Mouse (Mus musculus): ENCODE results near the gene Zcchc2. TPM values are rescaled to one million over a fixed set of nuclear protein-coding genes. Genes with fewer than 3 reads are reported as not detected.

Zcchc2 gene
- total and polyA plus RNA-seq, 3 experiments, result 6.6 to 9.8 (median 8.3) TPM

DNA sequence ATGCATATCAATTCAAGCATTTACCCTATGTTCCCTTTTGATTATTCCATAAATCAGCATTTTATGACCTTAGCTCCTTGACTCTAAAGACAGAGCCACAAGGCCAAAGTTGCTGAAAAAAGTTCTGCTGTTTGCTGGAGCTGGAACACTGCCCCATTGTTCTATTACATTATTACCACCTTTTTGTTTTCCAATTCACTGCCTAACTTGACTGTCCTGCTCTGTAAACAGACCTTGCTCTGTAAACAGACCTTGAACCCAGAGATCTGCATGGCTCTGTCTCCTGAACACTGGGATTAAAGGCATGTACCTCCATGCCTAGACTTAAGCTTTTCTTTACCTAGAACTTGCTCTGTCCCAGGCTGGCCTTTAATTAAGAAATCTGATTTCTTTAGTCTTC lies 36.2 kb upstream of the Zcchc2 start:
- no peak for DNase-seq
- H3K27ac ChIP-seq, result no peak overlapping the region
- intact Hi-C loops (cut with DNase I), result no loop called here
- H3K9ac ChIP-seq (ENCODE audit: low read depth, low read length), result no peak overlapping the region
- no peak overlapping the region for H3K4me3 ChIP-seq
- H3K4me1 ChIP-seq (ENCODE audit: control insufficient read depth, insufficient read depth, low read length), result no peaks in the 10 kb centered on the region
- no peaks in the 10 kb centered on the region for H3K36me3 ChIP-seq (ENCODE audit: control insufficient read depth, insufficient read depth, low read length)
- H3K27me3 ChIP-seq (ENCODE audit: control insufficient read depth, insufficient read depth, low read length), result no peaks in the 10 kb centered on the region
- no peaks in the 10 kb centered on the region for H3K79me2 ChIP-seq (replicated peaks; ENCODE audit: control insufficient read depth, insufficient read depth, low read length)
- no peak for TF ChIP-seq POLR2A (IDR thresholded peaks at IDR 0.05; ENCODE audit: insufficient read depth, low read depth, low read length)
- no peak for TF ChIP-seq EP300 (IDR thresholded peaks at IDR 0.05; ENCODE audit: insufficient read depth, low read depth, low read length)
- no peak for TF ChIP-seq CTCF (IDR thresholded peaks at IDR 0.05)

- TF ChIP-seq EP300 (IDR thresholded peaks at IDR 0.05; ENCODE audit: insufficient read depth, low read depth, low read length), result no peak
- no peak for TF ChIP-seq POLR2A (IDR thresholded peaks at IDR 0.05; ENCODE audit: insufficient read depth, low read depth, low read length)
- TF ChIP-seq CTCF (IDR thresholded peaks at IDR 0.05), result no peak
- intact Hi-C loops (cut with DNase I), result no loop called here
- no peaks in the 10 kb centered on the region for H3K4me1 ChIP-seq (ENCODE audit: control insufficient read depth, insufficient read depth, low read length)
Measured at GRCm38 (mm10) chr1:105956057-105956456, 34.1 kb upstream of the Zcchc2 start.

GRCm38 (mm10) chr1:105961472-105961871 lies 28.7 kb upstream of the Zcchc2 start:
- 83% methylated on average over 4 of the region's 4 CpGs for WGBS
- H3K27me3 ChIP-seq (ENCODE audit: control insufficient read depth, insufficient read depth, low read length), result no peaks in the 10 kb centered on the region
- TF ChIP-seq EP300 (IDR thresholded peaks at IDR 0.05; ENCODE audit: insufficient read depth, low read depth, low read length) (no peak), CTCF (IDR thresholded peaks at IDR 0.05) (no peak), POLR2A (IDR thresholded peaks at IDR 0.05; ENCODE audit: insufficient read depth, low read depth, low read length) (no peak)
- no peak overlapping the region for H3K4me3 ChIP-seq
- no peak overlapping the region for H3K27ac ChIP-seq
- H3K79me2 ChIP-seq (replicated peaks; ENCODE audit: control insufficient read depth, insufficient read depth, low read length), result no peaks in the 10 kb centered on the region
- no peaks in the 10 kb centered on the region for H3K36me3 ChIP-seq (ENCODE audit: control insufficient read depth, insufficient read depth, low read length)
- peaks cover 2% of the 10 kb centered on the region; the same call in 1 of the 2 replicates for H3K4me1 ChIP-seq (ENCODE audit: control insufficient read depth, insufficient read depth, low read length)
- DNase-seq, result no peak
- H3K9ac ChIP-seq (ENCODE audit: low read depth, low read length), result no peak overlapping the region
- intact Hi-C loops (cut with DNase I), result no loop called here

More at GRCm38 (mm10) chr1:105956057-105956456, 34.1 kb upstream of the Zcchc2 start:
- Histone ChIP-seq H3K79me2 (replicated peaks; ENCODE audit: control insufficient read depth, insufficient read depth, low read length) (no peaks in the 10 kb centered on the region), H3K36me3 (ENCODE audit: control insufficient read depth, insufficient read depth, low read length) (no peaks in the 10 kb centered on the region), H3K4me3 (no peak overlapping the region), H3K27ac (no peak overlapping the region), H3K9ac (ENCODE audit: low read depth, low read length) (no peak overlapping the region), H3K27me3 (ENCODE audit: control insufficient read depth, insufficient read depth, low read length) (no peaks in the 10 kb centered on the region)
- no peak for DNase-seq
- 86% methylated on average over 5 of the region's 5 CpGs for WGBS

DNA sequence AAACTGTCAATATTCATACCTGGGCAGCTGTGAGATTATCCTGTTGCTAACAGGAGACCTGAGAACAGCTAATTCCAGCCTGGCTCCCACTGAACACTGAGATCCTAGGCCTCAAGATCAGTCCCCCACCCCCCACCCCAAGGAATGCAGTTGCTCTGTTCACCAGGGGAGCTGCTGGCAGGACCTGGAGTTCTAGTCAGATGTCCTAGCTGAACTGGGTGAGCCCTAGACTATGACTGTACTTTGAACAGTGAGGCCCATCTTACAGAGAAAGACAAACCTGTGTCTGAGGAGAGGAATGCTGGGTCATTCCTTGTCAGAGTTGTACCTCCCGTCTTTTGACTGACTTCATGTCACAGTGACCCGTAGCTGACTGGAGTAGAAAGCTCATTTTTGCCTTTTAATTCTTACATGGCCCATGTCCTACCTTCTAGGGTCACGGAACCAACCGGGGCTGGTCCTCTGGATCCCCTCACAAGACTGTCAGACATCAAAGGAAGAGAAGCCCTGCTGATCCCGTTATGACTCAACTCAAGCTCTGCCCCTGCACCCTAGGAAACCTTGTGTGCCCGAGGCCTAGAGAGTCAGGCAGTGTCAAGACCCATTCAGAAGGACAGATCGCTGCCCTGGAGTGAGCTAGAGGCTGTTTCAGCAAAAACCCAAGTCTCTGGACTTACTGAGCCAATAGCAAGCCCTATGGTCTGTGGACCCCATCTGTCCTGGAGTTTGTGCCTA lies 28.0 kb upstream of the Zcchc2 start:
- WGBS, result 79% methylated on average over 7 of the region's 7 CpGs
- TF ChIP-seq POLR2A (IDR thresholded peaks at IDR 0.05; ENCODE audit: insufficient read depth, low read depth, low read length), result no peak
- no peak for TF ChIP-seq EP300 (IDR thresholded peaks at IDR 0.05; ENCODE audit: insufficient read depth, low read depth, low read length)
- TF ChIP-seq CTCF (IDR thresholded peaks at IDR 0.05), result no peak
- H3K27ac ChIP-seq, result no peak overlapping the region
- H3K9ac ChIP-seq (ENCODE audit: low read depth, low read length), result no peak overlapping the region
- no peak for DNase-seq
- H3K4me1 ChIP-seq (ENCODE audit: control insufficient read depth, insufficient read depth, low read length), result peaks cover 2% of the 10 kb centered on the region; the same call in 1 of the 2 replicates
- no peaks in the 10 kb centered on the region for H3K27me3 ChIP-seq (ENCODE audit: control insufficient read depth, insufficient read depth, low read length)
- H3K4me3 ChIP-seq, result no peak overlapping the region
- intact Hi-C loops (cut with DNase I), result no loop called here
- H3K79me2 ChIP-seq (replicated peaks; ENCODE audit: control insufficient read depth, insufficient read depth, low read length), result no peaks in the 10 kb centered on the region
- H3K36me3 ChIP-seq (ENCODE audit: control insufficient read depth, insufficient read depth, low read length), result no peaks in the 10 kb centered on the region

- Histone ChIP-seq H3K79me2 (replicated peaks; ENCODE audit: control insufficient read depth, insufficient read depth, low read length) (no peaks in the 10 kb centered on the region), H3K4me1 (ENCODE audit: control insufficient read depth, insufficient read depth, low read length) (peaks cover 2% of the 10 kb centered on the region; the same call in 1 of the 2 replicates), H3K9ac (ENCODE audit: low read depth, low read length) (no peak overlapping the region), H3K27me3 (ENCODE audit: control insufficient read depth, insufficient read depth, low read length) (no peaks in the 10 kb centered on the region), H3K27ac (no peak overlapping the region), H3K4me3 (no peak overlapping the region), H3K36me3 (ENCODE audit: control insufficient read depth, insufficient read depth, low read length) (no peaks in the 10 kb centered on the region)
- no peak for TF ChIP-seq EP300 (IDR thresholded peaks at IDR 0.05; ENCODE audit: insufficient read depth, low read depth, low read length)
- TF ChIP-seq POLR2A (IDR thresholded peaks at IDR 0.05; ENCODE audit: insufficient read depth, low read depth, low read length), result no peak
- TF ChIP-seq CTCF (IDR thresholded peaks at IDR 0.05), result no peak
- DNase-seq, result no peak
- intact Hi-C loops (cut with DNase I), result no loop called here
- 95% methylated on average over 9 of the region's 9 CpGs for WGBS
Measured at GRCm38 (mm10) chr1:105962852-105963251, 27.4 kb upstream of the Zcchc2 start.

GRCm38 (mm10) chr1:105964514-105964913 lies 25.7 kb upstream of the Zcchc2 start:
- TF ChIP-seq POLR2A (IDR thresholded peaks at IDR 0.05; ENCODE audit: insufficient read depth, low read depth, low read length), result no peak
- no peak for TF ChIP-seq EP300 (IDR thresholded peaks at IDR 0.05; ENCODE audit: insufficient read depth, low read depth, low read length)
- TF ChIP-seq CTCF (IDR thresholded peaks at IDR 0.05), result no peak
- no peak for DNase-seq
- intact Hi-C loops (cut with DNase I), result no loop called here
- no peaks in the 10 kb centered on the region for H3K27me3 ChIP-seq (ENCODE audit: control insufficient read depth, insufficient read depth, low read length)
- no peaks in the 10 kb centered on the region for H3K36me3 ChIP-seq (ENCODE audit: control insufficient read depth, insufficient read depth, low read length)
- no peak overlapping the region for H3K9ac ChIP-seq (ENCODE audit: low read depth, low read length)
- peaks cover 2% of the 10 kb centered on the region; the same call in 1 of the 2 replicates for H3K4me1 ChIP-seq (ENCODE audit: control insufficient read depth, insufficient read depth, low read length)
- WGBS, result 52% methylated on average over 4 of the region's 4 CpGs
- no peaks in the 10 kb centered on the region for H3K79me2 ChIP-seq (replicated peaks; ENCODE audit: control insufficient read depth, insufficient read depth, low read length)
- no peak overlapping the region for H3K4me3 ChIP-seq
- no peak overlapping the region for H3K27ac ChIP-seq

Data from heart, adult 2 months (tissue).